Mouse (Mus musculus): ENCODE measurements around the gene Nudt9. TPM values are rescaled to one million over a fixed set of nuclear protein-coding genes. Genes with fewer than 3 reads are reported as not detected.

Gene Nudt9
- polyA plus RNA-seq, 1 experiment from 2014 or later: 68.2 TPM

Other genes with a start within 250 kb of the Nudt9 start
- gene Klhl8, start 135.0 kb upstream of the Nudt9 start, polyA plus RNA-seq (2014; fragmentation: Nextera tagmentation; extraction: Ambion mirVana): 15.6 and 17.2 TPM in 2 replicates
- not detected in 2 replicates for gene Hsd17b13, start 68.9 kb upstream of the Nudt9 start, polyA plus RNA-seq (2014; fragmentation: Nextera tagmentation; extraction: Ambion mirVana)
- 1.3 and 1.5 TPM in 2 replicates for gene Hsd17b11, start 24.4 kb upstream of the Nudt9 start, polyA plus RNA-seq (2014; fragmentation: Nextera tagmentation; extraction: Ambion mirVana)
- not detected in 2 replicates for gene Gm17660, start 31.3 kb downstream of the Nudt9 start, polyA plus RNA-seq (2014; fragmentation: Nextera tagmentation; extraction: Ambion mirVana)
- gene Sparcl1, start 67.4 kb downstream of the Nudt9 start, polyA plus RNA-seq (2014; fragmentation: Nextera tagmentation; extraction: Ambion mirVana): 61.5 and 61.9 TPM in 2 replicates
- gene Dspp, start 124.4 kb downstream of the Nudt9 start, polyA plus RNA-seq (2014; fragmentation: Nextera tagmentation; extraction: Ambion mirVana): not detected in 2 replicates
- gene Dmp1, start 156.3 kb downstream of the Nudt9 start, polyA plus RNA-seq (2014; fragmentation: Nextera tagmentation; extraction: Ambion mirVana): 0.40 and 0.60 TPM in 2 replicates